Mouse (Mus musculus): ENCODE measurements around the gene Gdi1.

GRCm38 (mm10) chrX:74298348-74298747, 6.5 kb upstream of the Gdi1 start:
- TF ChIP-seq EP300 (optimal IDR thresholded peaks at IDR 0.05) (no peak), CTCF (IDR thresholded peaks at IDR 0.05; ENCODE audit: low read depth) (no peak)

Measured in stomach, postnatal 0 days (tissue).